Mouse (Mus musculus) spleen, postnatal 14 days (tissue): ENCODE measurements around the gene Vmn2r17.

ENCODE experiments used
- DNase-seq, 2 experiments: peaks; one replicate each; pipeline ENCODE4 v3.0.0; 2021 to 2022; ENCODE audit warnings: low spot score in 2 of 2

Vmn2r17 gene

DNA sequence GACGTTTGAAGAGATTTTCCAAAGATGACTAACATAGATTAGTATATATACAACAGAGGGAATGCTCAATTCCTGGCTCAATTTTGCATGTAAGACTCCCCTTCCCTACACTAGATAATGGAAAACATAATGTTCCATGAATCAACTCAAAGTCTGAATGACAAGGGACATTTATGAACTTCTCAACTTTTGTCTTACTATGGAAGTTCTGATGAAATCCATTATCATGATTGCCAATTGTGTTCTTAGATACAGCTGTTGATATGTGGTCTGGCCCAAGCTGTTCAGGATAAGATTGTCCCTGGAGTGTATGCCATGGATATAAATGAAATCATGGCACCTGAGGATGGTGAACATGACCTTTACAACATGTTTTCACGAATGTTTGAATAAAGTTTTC is at the start of gene Vmn2r17:
Gene Vmn2r17, plus strand, starts transcription at position 301 of the 400 bp plus-strand sequence.
- DNase-seq = no peak

DNA sequence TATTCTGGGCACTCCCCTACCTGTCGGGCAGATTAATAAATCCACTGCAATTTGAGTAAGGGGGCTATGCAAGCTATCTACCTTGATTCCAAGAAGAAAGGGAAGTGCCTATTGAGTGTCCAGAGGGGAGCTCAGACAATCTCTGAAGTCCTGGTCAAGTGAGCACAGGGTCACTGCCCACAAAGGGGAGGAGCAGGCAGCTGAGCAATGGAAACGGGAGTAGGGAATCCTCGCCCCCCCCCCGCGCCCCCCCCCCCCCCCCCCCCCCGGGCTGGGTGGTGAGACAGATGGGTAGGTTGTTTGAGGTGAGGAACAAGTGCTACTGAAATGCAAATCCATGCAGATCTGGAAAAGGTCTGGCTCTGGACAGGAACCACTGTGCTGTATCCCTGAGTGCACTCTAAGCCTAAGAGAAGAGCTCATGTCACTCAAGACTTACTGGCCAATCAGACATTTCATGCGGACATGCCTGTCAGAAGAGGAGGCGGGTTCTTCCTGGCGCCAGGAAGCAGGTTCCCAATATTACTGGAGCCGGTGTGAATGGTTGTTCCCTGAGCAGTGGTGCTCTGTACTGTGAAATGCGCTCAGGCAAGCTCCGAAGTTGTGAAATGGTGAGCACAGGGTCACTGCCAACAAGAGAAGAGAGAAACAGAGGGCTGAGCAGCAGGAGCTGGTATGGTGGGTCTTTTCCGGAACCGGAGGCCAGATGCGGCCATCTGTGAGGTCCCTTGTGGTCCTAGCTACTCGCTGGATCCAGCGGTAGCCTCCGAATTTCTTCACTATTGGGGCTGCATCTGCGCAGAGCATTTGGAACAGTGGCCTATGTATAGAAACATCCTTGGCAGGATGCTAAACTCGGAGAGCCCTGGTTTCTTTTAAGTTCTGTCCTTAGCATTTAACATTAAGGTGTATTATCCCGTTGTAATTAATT is 47.4 kb downstream of the Vmn2r17 start:
- DNase-seq = no peak

DNA sequence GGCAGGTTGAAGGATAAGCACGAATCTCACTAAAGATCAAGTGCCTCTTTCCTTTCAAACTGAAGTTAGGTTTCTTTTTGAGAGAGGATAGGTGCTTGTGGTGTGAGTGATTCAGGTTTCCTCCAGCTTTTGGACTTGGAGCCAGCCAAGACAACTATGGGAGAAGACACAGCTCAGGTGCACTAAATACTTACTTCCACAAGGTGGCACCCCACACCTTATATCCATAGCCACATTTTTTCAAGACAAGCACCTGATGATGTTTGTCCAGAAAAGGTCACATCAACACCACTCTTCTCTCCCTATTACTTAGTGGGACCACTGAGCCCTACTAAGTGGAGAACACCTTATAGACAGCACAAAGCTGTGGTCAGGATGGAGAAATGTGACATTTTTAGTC is 87.2 kb downstream of the Vmn2r17 start:
- DNase-seq = no peak
